In the genomic region with DNA sequence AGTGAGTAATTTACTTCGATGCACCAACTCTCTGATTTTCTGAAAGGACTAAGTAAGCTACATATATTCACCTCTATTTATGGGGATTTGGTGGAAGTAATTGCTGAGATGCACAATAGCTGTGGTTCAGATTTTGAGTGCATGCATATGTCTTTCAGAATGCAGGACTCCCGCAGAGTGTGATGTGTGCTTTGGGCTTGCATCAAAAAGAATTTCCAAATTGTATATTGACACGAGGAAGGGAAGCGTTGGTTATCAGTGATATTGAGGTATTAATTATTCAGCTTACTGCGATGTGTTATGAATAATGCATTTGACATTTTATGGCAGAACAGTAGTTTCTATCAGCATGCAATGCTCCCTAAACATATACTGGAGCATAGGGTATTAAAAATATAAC, we compare ENCODE assay signal across 13 mouse cellular contexts.
"Had no signal": no experiment of that assay in that cellular context is flagged by ENCODE, and none has a peak within 500 bp of the region (broad histone marks: within the 10 kb centered on the region; RNA-seq: fewer than 3 reads in every experiment).

No protein-coding gene starts in this region.

- ATAC-seq: liver, embryonic 12.5 days had no signal

- H3K9ac ChIP-seq: liver, embryonic 12.5 days; liver, embryonic 14.5 days; lung, embryonic 14.5 days; neural tube, embryonic 12.5 days; stomach, embryonic 15.5 days had no signal

- H3K36me3 ChIP-seq: liver, embryonic 12.5 days; neural tube, embryonic 12.5 days; stomach, embryonic 15.5 days had no signal

- H3K4me2 ChIP-seq: liver, embryonic 12.5 days; lung, embryonic 14.5 days; neural tube, embryonic 12.5 days; stomach, embryonic 15.5 days had no signal

- H3K9me3 ChIP-seq: liver, embryonic 12.5 days; neural tube, embryonic 12.5 days; stomach, embryonic 15.5 days had no signal

- H3K27ac ChIP-seq: liver, embryonic 12.5 days; liver, embryonic 14.5 days; neural tube, embryonic 12.5 days; stomach, embryonic 15.5 days; stomach, postnatal 0 days had no signal

- DNase-seq: lung, adult 18-20 months; lung, embryonic 14.5 days; lung, postnatal 10 days; lung, postnatal 4 days; right cerebral cortex, postnatal 14 days; thymus, adult 2 months; thymus, postnatal 25 days; thymus, postnatal 4 days had no signal

- H3K4me1 ChIP-seq: liver, embryonic 12.5 days; neural tube, embryonic 12.5 days; stomach, embryonic 15.5 days had no signal

- H3K4me3 ChIP-seq: liver, embryonic 12.5 days; neural tube, embryonic 12.5 days; stomach, embryonic 15.5 days had no signal

- H3K27me3 ChIP-seq: liver, embryonic 12.5 days; neural tube, embryonic 12.5 days; stomach, embryonic 15.5 days had no signal
